Mouse (Mus musculus): ENCODE measurements around the gene Gm21541.
"Not testable (repeated sequence)": the region's sequence is repeated elsewhere in the genome, so short reads cannot be mapped to it uniquely, and the experiment has no call there.

Gm21541 gene

DNA sequence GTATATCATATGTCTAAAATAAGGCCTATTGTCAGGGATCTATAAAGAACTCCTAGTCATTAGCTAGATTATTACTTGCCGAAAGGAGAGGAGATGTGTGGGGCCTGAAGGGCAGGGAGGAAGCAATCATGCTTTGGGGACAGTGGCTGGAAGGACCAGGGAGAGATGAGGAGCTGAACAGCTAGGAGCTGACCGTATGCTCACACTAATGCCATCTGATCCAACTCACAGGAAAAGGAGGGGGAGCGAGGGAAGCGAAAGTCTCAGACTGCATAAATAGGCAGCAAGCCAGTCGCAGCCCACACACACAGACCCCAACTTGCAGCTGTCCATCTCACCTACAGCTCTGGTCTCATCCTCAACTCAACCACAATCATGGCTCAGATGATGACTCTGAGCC lies at the start of gene Gm21541:
Gene Gm21541 (plus strand): TSS at position 301 of the 400 bp plus-strand sequence.
- DNase-seq (ENCODE audit: low spot score): not testable (repeated sequence)

DNA sequence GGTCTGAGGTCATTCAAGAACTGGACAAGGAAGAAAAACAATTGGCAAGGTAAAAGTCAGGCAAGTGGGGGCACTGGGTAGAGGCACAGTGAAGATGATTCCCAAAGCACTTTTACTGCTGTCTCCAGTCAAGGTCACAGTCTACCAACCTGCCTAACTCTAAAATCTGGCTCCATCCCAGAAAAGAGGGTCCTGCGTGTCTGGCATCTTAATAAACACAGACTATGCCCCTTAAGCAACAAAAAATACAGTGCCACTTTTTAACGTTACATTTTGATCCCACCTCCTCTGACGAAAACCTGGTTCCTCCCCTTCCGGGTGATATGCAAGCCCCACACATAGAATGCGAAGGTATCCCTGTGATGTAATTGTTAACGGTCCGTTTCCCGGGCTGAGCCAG lies 37.9 kb downstream of the Gm21541 start, which contains the start of gene Gm20878:
Gene Gm20878 (plus strand): TSS at position 301 of the 400 bp plus-strand sequence.
- not testable (repeated sequence) for DNase-seq (ENCODE audit: low spot score)
